Mouse (Mus musculus): ENCODE results near the gene Gls. TPM values are rescaled to one million over a fixed set of nuclear protein-coding genes. Genes with fewer than 3 reads are reported as not detected.

The Gls gene
- polyA plus RNA-seq, 1 experiment from 2014 or later, result 21.4 TPM

GRCm38 (mm10) chr1:52264290-52264689 is 31.3 kb upstream of the Gls start:
- Histone ChIP-seq H3K9ac (no peak overlapping the region), H3K4me2 (no peak overlapping the region), H3K4me3 (no peak overlapping the region), H3K36me3 (no peaks in the 10 kb centered on the region), H3K27me3 (no peaks in the 10 kb centered on the region), H3K9me3 (no peaks in the 10 kb centered on the region), H3K27ac (no peak overlapping the region), H3K4me1 (0 out of 2 replicates have a peak, but pooled peaks cover 2% of the 10 kb centered on the region)
- WGBS, result 63% methylated on average over 3 of the region's 3 CpGs
- no peak for ATAC-seq (ENCODE audit: insufficient number of reproducible peaks, insufficient read depth, low FRiP score, low TSS enrichment, low read depth)

DNA sequence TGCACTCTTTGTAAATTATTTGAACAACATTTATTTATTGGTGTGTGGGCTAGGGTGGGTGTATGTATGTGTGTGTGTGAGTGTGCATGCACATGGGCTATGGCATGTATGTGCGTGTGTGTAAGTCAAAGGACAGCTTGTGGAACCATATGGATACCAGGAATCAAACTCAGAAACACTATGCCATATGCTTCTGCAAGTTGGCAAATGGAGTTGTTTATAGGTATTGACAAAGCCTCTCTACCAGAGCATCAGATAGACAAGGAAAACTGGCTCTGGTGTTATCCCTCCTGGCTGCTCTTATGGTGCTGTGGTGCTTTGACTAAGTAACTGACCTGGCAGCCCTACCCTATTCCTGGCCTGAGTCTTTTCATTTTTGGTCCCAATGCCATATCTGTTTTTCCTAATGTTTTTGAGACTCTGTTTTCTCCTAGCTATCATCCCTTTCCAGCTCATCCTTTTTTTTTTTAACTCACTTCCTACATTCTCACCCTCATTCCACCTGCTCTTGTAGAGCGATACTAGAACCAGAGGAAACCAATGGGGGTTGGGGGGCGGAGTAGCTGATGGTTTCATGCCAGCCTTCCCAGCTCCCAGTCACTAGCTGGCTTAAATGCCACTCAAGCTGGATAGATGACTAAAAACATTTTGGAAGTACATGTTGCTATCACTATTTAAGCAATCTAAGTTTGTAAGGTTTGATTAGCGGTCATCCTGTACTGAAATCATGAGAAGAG is 27.5 kb upstream of the Gls start:
- Histone ChIP-seq H3K27ac (no peak overlapping the region), H3K36me3 (no peaks in the 10 kb centered on the region), H3K27me3 (no peaks in the 10 kb centered on the region), H3K4me1 (no peaks in the 10 kb centered on the region), H3K4me3 (no peak overlapping the region), H3K9me3 (no peaks in the 10 kb centered on the region), H3K4me2 (no peak overlapping the region), H3K9ac (no peak overlapping the region)
- ATAC-seq (ENCODE audit: insufficient number of reproducible peaks, insufficient read depth, low FRiP score, low TSS enrichment, low read depth), result no peak
- WGBS, result 93% methylated on average over 4 of the region's 4 CpGs

GRCm38 (mm10) chr1:52258006-52258749 is 25.1 kb upstream of the Gls start:
- no peak for ATAC-seq (ENCODE audit: insufficient number of reproducible peaks, insufficient read depth, low FRiP score, low TSS enrichment, low read depth)
- H3K9ac ChIP-seq, result no peak overlapping the region
- WGBS, result 84% methylated on average over 9 of the region's 9 CpGs
- no peaks in the 10 kb centered on the region for H3K36me3 ChIP-seq
- H3K4me2 ChIP-seq, result no peak overlapping the region
- H3K9me3 ChIP-seq, result no peaks in the 10 kb centered on the region
- H3K27ac ChIP-seq, result no peak overlapping the region
- no peaks in the 10 kb centered on the region for H3K27me3 ChIP-seq
- no peak overlapping the region for H3K4me3 ChIP-seq
- H3K4me1 ChIP-seq, result 0 out of 2 replicates have a peak, but pooled peaks cover 3% of the 10 kb centered on the region

- ATAC-seq (ENCODE audit: insufficient number of reproducible peaks, insufficient read depth, low FRiP score, low TSS enrichment, low read depth), result no peak
- H3K27me3 ChIP-seq, result no peaks in the 10 kb centered on the region
These were observed 23.9 kb upstream of the Gls start for GRCm38 (mm10) chr1:52256916-52257315.

DNA sequence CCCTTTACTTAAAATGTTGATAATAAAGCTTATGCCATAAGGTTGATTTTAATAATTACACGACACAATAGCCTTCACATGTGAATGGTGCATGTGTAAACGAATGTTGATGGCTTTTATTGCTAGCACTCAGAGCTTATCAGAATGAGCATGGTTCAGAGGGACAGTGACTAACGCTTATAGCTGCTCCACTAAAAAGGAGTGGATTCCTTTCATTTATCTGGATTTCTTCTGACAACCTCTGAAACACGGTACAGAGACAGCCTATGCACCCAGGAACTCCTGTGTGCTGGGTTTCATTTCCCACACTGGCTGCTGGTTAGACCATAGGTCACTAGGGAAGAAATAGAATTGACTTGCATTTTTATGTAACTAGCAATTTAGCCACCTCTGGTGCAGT is 23.2 kb upstream of the Gls start:
- Histone ChIP-seq H3K4me2 (no peak overlapping the region), H3K27me3 (no peaks in the 10 kb centered on the region), H3K27ac (no peak overlapping the region), H3K9ac (no peak overlapping the region), H3K4me3 (no peak overlapping the region), H3K9me3 (no peaks in the 10 kb centered on the region), H3K4me1 (0 out of 2 replicates have a peak, but pooled peaks cover 3% of the 10 kb centered on the region), H3K36me3 (no peaks in the 10 kb centered on the region)
- ATAC-seq (ENCODE audit: insufficient number of reproducible peaks, insufficient read depth, low FRiP score, low TSS enrichment, low read depth), result no peak
- 88% methylated on average over 4 of the region's 4 CpGs for WGBS

More at GRCm38 (mm10) chr1:52256916-52257315, 23.9 kb upstream of the Gls start:
- Histone ChIP-seq H3K9ac (no peak overlapping the region), H3K4me2 (no peak overlapping the region), H3K36me3 (no peaks in the 10 kb centered on the region), H3K4me3 (no peak overlapping the region), H3K4me1 (0 out of 2 replicates have a peak, but pooled peaks cover 3% of the 10 kb centered on the region), H3K9me3 (no peaks in the 10 kb centered on the region), H3K27ac (no peak overlapping the region)
- 87% methylated on average over 4 of the region's 4 CpGs for WGBS

DNA sequence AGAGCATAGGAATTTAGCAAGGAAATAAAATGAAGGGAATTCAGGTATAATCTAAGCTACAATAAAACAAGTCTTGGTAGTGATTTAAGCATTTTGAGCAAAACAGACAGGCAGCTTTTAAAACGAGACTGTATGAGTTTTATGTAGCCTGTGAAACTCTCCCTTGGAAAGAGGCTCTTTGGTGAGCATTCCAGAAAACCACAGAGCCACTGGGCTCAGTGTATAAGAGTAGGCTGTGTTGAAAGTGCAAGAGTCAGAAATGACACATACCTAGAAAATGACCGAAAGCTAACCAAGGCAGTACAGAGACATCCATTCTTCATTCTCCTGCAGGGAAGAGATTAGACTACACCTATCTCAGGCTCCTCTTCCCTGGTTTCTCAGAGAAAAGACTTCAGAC is 21.4 kb upstream of the Gls start:
- no peak overlapping the region for H3K9ac ChIP-seq
- no peaks in the 10 kb centered on the region for H3K27me3 ChIP-seq
- no peak overlapping the region for H3K27ac ChIP-seq
- no peak overlapping the region for H3K4me2 ChIP-seq
- no peaks in the 10 kb centered on the region for H3K9me3 ChIP-seq
- H3K4me1 ChIP-seq, result 0 out of 2 replicates have a peak, but pooled peaks cover 3% of the 10 kb centered on the region
- H3K36me3 ChIP-seq, result no peaks in the 10 kb centered on the region
- 63% methylated on average over 2 of the region's 2 CpGs for WGBS
- no peak for ATAC-seq (ENCODE audit: insufficient number of reproducible peaks, insufficient read depth, low FRiP score, low TSS enrichment, low read depth)
- no peak overlapping the region for H3K4me3 ChIP-seq

GRCm38 (mm10) chr1:52253386-52253785 is 20.4 kb upstream of the Gls start:
- Histone ChIP-seq H3K27me3 (no peaks in the 10 kb centered on the region), H3K4me2 (no peak overlapping the region), H3K4me3 (no peak overlapping the region), H3K27ac (no peak overlapping the region), H3K9ac (no peak overlapping the region), H3K36me3 (no peaks in the 10 kb centered on the region), H3K9me3 (no peaks in the 10 kb centered on the region), H3K4me1 (0 out of 2 replicates have a peak, but pooled peaks cover 3% of the 10 kb centered on the region)
- WGBS, result 56% methylated on average over 6 of the region's 6 CpGs
- ATAC-seq (ENCODE audit: insufficient number of reproducible peaks, insufficient read depth, low FRiP score, low TSS enrichment, low read depth), result no peak

GRCm38 (mm10) chr1:52252447-52252846 is 19.4 kb upstream of the Gls start:
- H3K36me3 ChIP-seq, result no peaks in the 10 kb centered on the region
- no peaks in the 10 kb centered on the region for H3K27me3 ChIP-seq
- no peak overlapping the region for H3K27ac ChIP-seq
- H3K4me3 ChIP-seq, result no peak overlapping the region
- no peaks in the 10 kb centered on the region for H3K9me3 ChIP-seq
- WGBS, result 64% methylated on average over 2 of the region's 2 CpGs
- no peak for ATAC-seq (ENCODE audit: insufficient number of reproducible peaks, insufficient read depth, low FRiP score, low TSS enrichment, low read depth)
- no peak overlapping the region for H3K4me2 ChIP-seq
- 0 out of 2 replicates have a peak, but pooled peaks cover 3% of the 10 kb centered on the region for H3K4me1 ChIP-seq
- H3K9ac ChIP-seq, result no peak overlapping the region

DNA sequence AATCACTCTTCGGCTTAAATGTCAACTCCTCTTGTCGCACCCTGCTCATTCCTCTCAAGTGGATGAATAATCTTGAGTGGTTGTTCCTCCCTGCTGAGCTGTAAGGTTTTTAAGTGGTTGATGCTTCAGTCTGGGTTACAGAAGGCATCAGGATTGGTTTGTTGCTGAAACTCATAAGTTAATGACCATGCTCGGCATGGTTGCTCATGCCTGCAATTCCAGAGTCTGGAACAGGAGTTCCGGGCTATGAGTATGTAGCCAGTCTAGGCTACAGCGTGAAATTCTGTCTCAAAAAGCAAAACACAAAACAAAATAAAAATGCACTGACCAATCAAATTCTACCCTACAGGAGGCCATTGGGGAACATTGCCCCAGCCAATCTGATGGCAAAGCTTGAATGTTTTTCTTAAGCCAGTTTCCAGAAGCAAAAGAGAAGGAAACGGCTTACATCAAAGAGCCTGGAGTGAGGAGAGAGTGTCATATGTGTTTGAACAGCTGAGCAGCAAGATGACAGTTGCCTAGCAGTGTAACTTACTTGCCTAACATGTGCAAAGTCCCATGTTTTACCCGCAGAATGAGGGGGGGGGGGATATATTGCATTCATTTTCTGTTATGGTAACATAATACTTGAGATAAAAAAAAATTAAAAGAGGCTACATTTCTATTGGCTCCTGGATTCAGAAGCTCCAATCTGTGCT is 18.2 kb upstream of the Gls start:
- WGBS, result 66% methylated on average over 7 of the region's 7 CpGs
- H3K27ac ChIP-seq, result no peak overlapping the region
- ATAC-seq (ENCODE audit: insufficient number of reproducible peaks, insufficient read depth, low FRiP score, low TSS enrichment, low read depth), result no peak

DNA sequence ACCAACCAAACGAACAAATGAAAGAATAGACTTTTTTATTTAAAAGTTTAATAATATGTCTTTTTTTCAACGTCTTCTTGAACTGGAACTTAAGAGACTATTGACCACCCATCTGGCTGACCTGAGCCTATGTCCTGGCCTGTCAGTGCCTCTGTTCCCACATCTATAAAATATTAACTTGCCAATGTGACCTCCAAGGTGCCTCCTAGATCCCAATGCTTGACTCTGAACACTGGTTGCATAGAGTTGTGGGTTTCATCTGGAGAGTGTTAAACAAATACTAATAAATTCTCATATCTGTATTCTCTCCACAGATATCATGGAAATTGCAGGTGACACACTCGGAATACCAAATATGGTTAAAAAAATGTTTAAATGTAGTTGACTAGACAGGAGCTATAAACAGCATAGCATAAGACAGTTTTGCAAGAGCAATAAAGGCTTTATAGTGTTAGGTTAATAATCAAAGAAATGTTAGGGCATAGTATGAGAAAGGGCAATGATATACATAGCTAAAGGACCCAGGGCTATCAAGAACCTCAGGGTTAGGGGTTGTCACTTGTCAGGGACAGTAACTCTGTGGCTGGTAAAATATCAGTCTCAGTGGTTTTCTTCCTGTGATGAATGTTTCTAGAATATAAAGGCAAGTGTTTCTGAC is 16.0 kb upstream of the Gls start:
- ATAC-seq (ENCODE audit: insufficient number of reproducible peaks, insufficient read depth, low FRiP score, low TSS enrichment, low read depth), result no peak
- Histone ChIP-seq H3K36me3 (no peaks in the 10 kb centered on the region), H3K9ac (no peak overlapping the region), H3K4me1 (0 out of 2 replicates have a peak, but pooled peaks cover 2% of the 10 kb centered on the region), H3K4me2 (no peak overlapping the region), H3K27ac (no peak overlapping the region), H3K27me3 (no peaks in the 10 kb centered on the region), H3K9me3 (no peaks in the 10 kb centered on the region), H3K4me3 (no peak overlapping the region)
- WGBS, result 87% methylated on average over 3 of the region's 3 CpGs

More for the DNA sequence above, 18.2 kb upstream of the Gls start:
- Histone ChIP-seq H3K4me2 (no peak overlapping the region), H3K4me3 (no peak overlapping the region), H3K27me3 (no peaks in the 10 kb centered on the region), H3K9me3 (no peaks in the 10 kb centered on the region), H3K36me3 (no peaks in the 10 kb centered on the region), H3K4me1 (0 out of 2 replicates have a peak, but pooled peaks cover 3% of the 10 kb centered on the region), H3K9ac (no peak overlapping the region)

DNA sequence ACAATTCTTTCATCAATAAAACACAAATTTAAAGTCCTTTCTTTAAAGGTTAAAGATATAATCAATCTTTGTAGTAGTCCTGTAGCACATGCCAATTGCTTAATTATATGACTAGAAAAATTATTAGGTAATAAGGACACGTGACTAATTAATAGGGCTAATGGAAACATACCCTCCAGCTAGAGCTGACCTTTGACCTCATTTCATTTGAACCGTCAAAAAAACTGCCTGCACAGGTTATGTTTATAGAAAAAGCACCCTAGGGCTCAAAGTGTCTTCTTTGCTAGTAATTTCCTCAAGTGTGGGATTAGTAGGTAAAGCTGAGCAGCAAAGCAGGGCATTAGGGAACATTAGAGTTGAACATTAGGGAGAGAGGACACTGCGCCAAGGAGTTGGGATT is 9.2 kb upstream of the Gls start:
- Histone ChIP-seq H3K4me3 (no peak overlapping the region), H3K9ac (no peak overlapping the region), H3K4me2 (no peak overlapping the region), H3K27me3 (no peaks in the 10 kb centered on the region), H3K9me3 (no peaks in the 10 kb centered on the region), H3K36me3 (no peaks in the 10 kb centered on the region), H3K27ac (no peak overlapping the region), H3K4me1 (no peaks in the 10 kb centered on the region)
- ATAC-seq (ENCODE audit: insufficient number of reproducible peaks, insufficient read depth, low FRiP score, low TSS enrichment, low read depth), result no peak
- WGBS, result 31% methylated on average over 3 of the region's 3 CpGs

All from embryonic facial prominence, embryonic 13.5 days (tissue).